ENCODE assay signal across 23 mouse cellular contexts in genomic region chr17:25404190-25404589, GRCm38 (mm10). TPM values are rescaled to one million over a fixed set of nuclear protein-coding genes. Genes with fewer than 3 reads are reported as not detected.
A peak's percentile ranks its signal among the peaks of the same experiment; 100 is the strongest.
DNase-seq lines count a peak whose midpoint lies in the region; ATAC-seq and TF ChIP-seq lines count a peak whose summit lies in the region.
"Had no signal": no experiment of that assay in that cellular context is flagged by ENCODE, and none has a peak within 500 bp of the region (broad histone marks: within the 10 kb centered on the region; RNA-seq: fewer than 3 reads in every experiment).

No protein-coding gene starts in this region.

- 0 out of 2 replicates have a peak overlapping the region, but pooled peaks have one; percentile 6 for H3K4me3 ChIP-seq in hindbrain, embryonic 10.5 days
- no peak overlapping the region for H3K4me3 ChIP-seq in hindbrain, embryonic 16.5 days (ENCODE audit: low read length)
- no peak overlapping the region for H3K4me3 ChIP-seq in forebrain, postnatal 0 days (ENCODE audit: low read depth, low read length)
- H3K4me3 ChIP-seq in midbrain, embryonic 10.5 days, result no peak overlapping the region
- no peak overlapping the region for H3K4me3 ChIP-seq in neural tube, embryonic 13.5 days
- H3K4me3 ChIP-seq: limb, embryonic 12.5 days; liver, embryonic 15.5 days had no signal

- peaks cover 81% of the 10 kb centered on the region for H3K4me1 ChIP-seq in hindbrain, embryonic 10.5 days (replicated peaks)
- peaks cover 42% of the 10 kb centered on the region for H3K4me1 ChIP-seq in hindbrain, embryonic 16.5 days (ENCODE audit: control insufficient read depth, insufficient read depth, low read depth, low read length)
- peaks cover 37% of the 10 kb centered on the region for H3K4me1 ChIP-seq in forebrain, postnatal 0 days (ENCODE audit: insufficient read depth)
- peaks cover 76% of the 10 kb centered on the region for H3K4me1 ChIP-seq in midbrain, embryonic 10.5 days
- H3K4me1 ChIP-seq in neural tube, embryonic 13.5 days (replicated peaks), result peaks cover 68% of the 10 kb centered on the region

- ATAC-seq in hindbrain, embryonic 16.5 days, result no peak; the same call in 1 of the 2 replicates
- ATAC-seq in forebrain, postnatal 0 days, result peak; percentile 28; the same call in 1 of the 2 replicates
- no peak for ATAC-seq in neural tube, embryonic 13.5 days (ENCODE audit: low read depth)
- ATAC-seq: lung, postnatal 0 days had no signal

- H3K27ac ChIP-seq in hindbrain, embryonic 10.5 days, result peak overlapping the region; percentile 81
- H3K27ac ChIP-seq in hindbrain, embryonic 16.5 days (ENCODE audit: low read depth, low read length), result no peak overlapping the region
- H3K27ac ChIP-seq in forebrain, postnatal 0 days (ENCODE audit: low read depth, low read length), result no peak overlapping the region
- H3K27ac ChIP-seq in midbrain, embryonic 10.5 days (replicated peaks), result peak overlapping the region; percentile 84
- peak overlapping the region; percentile 72; the same call in 1 of the 2 replicates for H3K27ac ChIP-seq in neural tube, embryonic 13.5 days (replicated peaks)
- H3K27ac ChIP-seq: limb, embryonic 12.5 days; liver, embryonic 15.5 days; stomach, postnatal 0 days had no signal

- no peak overlapping the region for H3K9ac ChIP-seq in hindbrain, embryonic 16.5 days (ENCODE audit: low read depth, low read length)
- no peak overlapping the region for H3K9ac ChIP-seq in forebrain, postnatal 0 days
- H3K9ac ChIP-seq in neural tube, embryonic 13.5 days, result peak overlapping the region; percentile 43; the same call in 1 of the 2 replicates
- H3K9ac ChIP-seq: limb, embryonic 12.5 days; liver, embryonic 15.5 days had no signal

- no peak for DNase-seq in hindbrain, embryonic 10.5 days (ENCODE audit: low spot score)
- no peak for DNase-seq in forebrain, postnatal 0 days
- no peak for DNase-seq in midbrain, embryonic 10.5 days (ENCODE audit: low spot score)
- no peak for DNase-seq in frontal cortex, adult 2 months (ENCODE audit: extremely low spot score in 1 of 2, low spot score in 1 of 2)
- no peak for DNase-seq in B cell, adult 2 months
- DNase-seq in adrenal gland, adult 8-10 months, result no peak
- DNase-seq: adrenal gland, postnatal 25 days; cerebellum, postnatal 25 days; gastrocnemius, postnatal 14 days; heart, postnatal 10 days; right cerebral cortex, postnatal 14 days; thymus, postnatal 14 days had no signal

- no peak overlapping the region for H3K4me2 ChIP-seq in hindbrain, embryonic 16.5 days (ENCODE audit: low read length)
- H3K4me2 ChIP-seq in forebrain, postnatal 0 days (ENCODE audit: low read depth), result peak overlapping the region; percentile 18; the same call in 1 of the 2 replicates
- no peak overlapping the region for H3K4me2 ChIP-seq in neural tube, embryonic 13.5 days
- H3K4me2 ChIP-seq: limb, embryonic 12.5 days; liver, embryonic 15.5 days had no signal

- TF ChIP-seq CTCF in forebrain, postnatal 0 days (IDR thresholded peaks at IDR 0.05; ENCODE audit: low read depth), result no peak

- no peaks in the 10 kb centered on the region for H3K9me3 ChIP-seq in hindbrain, embryonic 10.5 days
- H3K9me3 ChIP-seq in hindbrain, embryonic 16.5 days (ENCODE audit: control insufficient read depth, low read length), result no peaks in the 10 kb centered on the region
- H3K9me3 ChIP-seq in forebrain, postnatal 0 days (ENCODE audit: low read length), result no peaks in the 10 kb centered on the region
- no peaks in the 10 kb centered on the region for H3K9me3 ChIP-seq in midbrain, embryonic 10.5 days (replicated peaks)
- H3K9me3 ChIP-seq in neural tube, embryonic 13.5 days, result no peaks in the 10 kb centered on the region
- H3K9me3 ChIP-seq: limb, embryonic 12.5 days; liver, embryonic 15.5 days had no signal

- 29% methylated on average over 3 of the region's 3 CpGs for WGBS in hindbrain, embryonic 10.5 days
- 35% methylated on average over 3 of the region's 3 CpGs for WGBS in hindbrain, embryonic 16.5 days
- 11% methylated on average over 3 of the region's 3 CpGs for WGBS in forebrain, postnatal 0 days
- WGBS in midbrain, embryonic 10.5 days, result 24% methylated on average over 3 of the region's 3 CpGs
- WGBS in neural tube, embryonic 13.5 days, result 33% methylated on average over 3 of the region's 3 CpGs

- no peaks in the 10 kb centered on the region for H3K36me3 ChIP-seq in hindbrain, embryonic 10.5 days
- H3K36me3 ChIP-seq in hindbrain, embryonic 16.5 days (ENCODE audit: control insufficient read depth, insufficient read depth, low read length), result no peaks in the 10 kb centered on the region
- peaks cover 2% of the 10 kb centered on the region; the same call in 1 of the 2 replicates for H3K36me3 ChIP-seq in forebrain, postnatal 0 days (ENCODE audit: insufficient read depth)
- no peaks in the 10 kb centered on the region for H3K36me3 ChIP-seq in midbrain, embryonic 10.5 days
- H3K36me3 ChIP-seq in neural tube, embryonic 13.5 days, result no peaks in the 10 kb centered on the region
- H3K36me3 ChIP-seq: liver, embryonic 15.5 days had no signal

- H3K27me3 ChIP-seq in hindbrain, embryonic 10.5 days (ENCODE audit: insufficient read depth, poor library complexity, severe bottlenecking), result peaks cover 50% of the 10 kb centered on the region
- no peaks in the 10 kb centered on the region for H3K27me3 ChIP-seq in hindbrain, embryonic 16.5 days (replicated peaks; ENCODE audit: control insufficient read depth, insufficient read depth, low read length)
- H3K27me3 ChIP-seq in forebrain, postnatal 0 days (ENCODE audit: insufficient read depth, low read length), result no peaks in the 10 kb centered on the region
- peaks cover 65% of the 10 kb centered on the region for H3K27me3 ChIP-seq in midbrain, embryonic 10.5 days (ENCODE audit: low read depth, poor library complexity, severe bottlenecking)
- peaks cover 35% of the 10 kb centered on the region for H3K27me3 ChIP-seq in neural tube, embryonic 13.5 days
- H3K27me3 ChIP-seq: liver, embryonic 15.5 days had no signal

RNA-seq across cellular contexts. Expression of gene Cacna1h, which starts 29.4 kb away (rescaled TPM):
- 3.9 and 6.8 TPM in 2 replicates for polyA plus RNA-seq in hindbrain, embryonic 10.5 days (2016; fragmentation: Nextera tagmentation; extraction: Ambion mirVana)
- 5.9 and 6.2 TPM in 2 replicates for polyA plus RNA-seq in hindbrain, embryonic 16.5 days (2015; fragmentation: Nextera tagmentation; extraction: Ambion mirVana)
- total RNA-seq in forebrain, postnatal 0 days (2014; rRNA removed), result 101 and 149 TPM in 2 replicates
- 6.2 and 8.1 TPM in 2 replicates for polyA plus RNA-seq in forebrain, postnatal 0 days (2015; fragmentation: Nextera tagmentation; extraction: Ambion mirVana)
- 2.1 and 3.6 TPM in 2 replicates for polyA plus RNA-seq in midbrain, embryonic 10.5 days (2016; fragmentation: Nextera tagmentation; extraction: Ambion mirVana)
- polyA plus RNA-seq in neural tube, embryonic 13.5 days (2015; fragmentation: Nextera tagmentation; extraction: Ambion mirVana), result 12.0 and 12.6 TPM in 2 replicates
- 72.9 and 77.0 TPM in 2 replicates for polyA plus RNA-seq in frontal cortex, adult 2 months (2012; rRNA removed)
- total RNA-seq in adrenal gland, adult 8-10 months (2022), result 100 to 1,000 TPM; 117 to 206 (median 157) TPM

RNA-seq across cellular contexts. Expression of gene Tpsg1, which starts 35.1 kb away (rescaled TPM):
- 0.50 TPM in 1 of 2 replicates, not detected in the other for polyA plus RNA-seq in hindbrain, embryonic 10.5 days (2016; fragmentation: Nextera tagmentation; extraction: Ambion mirVana)
- polyA plus RNA-seq in hindbrain, embryonic 16.5 days (2015; fragmentation: Nextera tagmentation; extraction: Ambion mirVana), result 0.43 and 0.55 TPM in 2 replicates
- total RNA-seq in forebrain, postnatal 0 days (2014; rRNA removed), result not detected in 2 replicates
- polyA plus RNA-seq in forebrain, postnatal 0 days (2015; fragmentation: Nextera tagmentation; extraction: Ambion mirVana), result 0.92 and 1.2 TPM in 2 replicates
- not detected in 2 replicates for polyA plus RNA-seq in midbrain, embryonic 10.5 days (2016; fragmentation: Nextera tagmentation; extraction: Ambion mirVana)
- 0.68 TPM in 1 of 2 replicates, not detected in the other for polyA plus RNA-seq in neural tube, embryonic 13.5 days (2015; fragmentation: Nextera tagmentation; extraction: Ambion mirVana)
- not detected in 2 replicates for polyA plus RNA-seq in frontal cortex, adult 2 months (2012; rRNA removed)
- not detected for total RNA-seq in adrenal gland, adult 8-10 months (2022)
- total RNA-seq: adrenal gland, postnatal 25 days; gastrocnemius, postnatal 14 days; heart, postnatal 10 days; layer of hippocampus, adult 18-20 months; left cerebral cortex, adult 18-20 months; megakaryocyte progenitor cell, adult 5-6 weeks had no signal
- polyA plus RNA-seq: limb, embryonic 12.5 days had no signal

RNA-seq across cellular contexts. Expression of gene Tpsb2, which starts 38.1 kb away (rescaled TPM):
- polyA plus RNA-seq in hindbrain, embryonic 10.5 days (2016; fragmentation: Nextera tagmentation; extraction: Ambion mirVana), result not detected in 2 replicates
- 0.19 and 2.1 TPM in 2 replicates for polyA plus RNA-seq in hindbrain, embryonic 16.5 days (2015; fragmentation: Nextera tagmentation; extraction: Ambion mirVana)
- total RNA-seq in forebrain, postnatal 0 days (2014; rRNA removed), result 0.33 and 1.4 TPM in 2 replicates
- polyA plus RNA-seq in forebrain, postnatal 0 days (2015; fragmentation: Nextera tagmentation; extraction: Ambion mirVana), result 3.8 and 4.2 TPM in 2 replicates
- polyA plus RNA-seq in midbrain, embryonic 10.5 days (2016; fragmentation: Nextera tagmentation; extraction: Ambion mirVana), result not detected in 2 replicates
- 0.45 TPM in 1 of 2 replicates, not detected in the other for polyA plus RNA-seq in neural tube, embryonic 13.5 days (2015; fragmentation: Nextera tagmentation; extraction: Ambion mirVana)
- not detected in 2 replicates for polyA plus RNA-seq in frontal cortex, adult 2 months (2012; rRNA removed)
- 1 to 10 TPM; 1.9 to 4.4 (median 2.4) TPM for total RNA-seq in adrenal gland, adult 8-10 months (2022)
- total RNA-seq: left cerebral cortex, adult 18-20 months; megakaryocyte progenitor cell, adult 5-6 weeks had no signal
- polyA plus RNA-seq: limb, embryonic 12.5 days had no signal

RNA-seq across cellular contexts. Expression of gene Tekt4, which starts 50.2 kb away (rescaled TPM):
- 1.2 and 2.8 TPM in 2 replicates for polyA plus RNA-seq in hindbrain, embryonic 10.5 days (2016; fragmentation: Nextera tagmentation; extraction: Ambion mirVana)
- polyA plus RNA-seq in hindbrain, embryonic 16.5 days (2015; fragmentation: Nextera tagmentation; extraction: Ambion mirVana), result 1.4 and 1.9 TPM in 2 replicates
- total RNA-seq in forebrain, postnatal 0 days (2014; rRNA removed), result 3.3 and 4.8 TPM in 2 replicates
- polyA plus RNA-seq in forebrain, postnatal 0 days (2015; fragmentation: Nextera tagmentation; extraction: Ambion mirVana), result 2.5 and 2.9 TPM in 2 replicates
- 0.17 and 0.38 TPM in 2 replicates for polyA plus RNA-seq in midbrain, embryonic 10.5 days (2016; fragmentation: Nextera tagmentation; extraction: Ambion mirVana)
- polyA plus RNA-seq in neural tube, embryonic 13.5 days (2015; fragmentation: Nextera tagmentation; extraction: Ambion mirVana), result 0.57 and 0.87 TPM in 2 replicates
- polyA plus RNA-seq in frontal cortex, adult 2 months (2012; rRNA removed), result 0.61 and 1.1 TPM in 2 replicates
- total RNA-seq in adrenal gland, adult 8-10 months (2022), result under 1 TPM in 2 of 4 experiments, not detected in 2; 0.23 to 0.45 TPM
- total RNA-seq: adrenal gland, postnatal 25 days; gastrocnemius, postnatal 14 days; heart, postnatal 10 days; megakaryocyte progenitor cell, adult 5-6 weeks had no signal
- polyA plus RNA-seq: kidney, embryonic 16.5 days; limb, embryonic 12.5 days; liver, embryonic 15.5 days had no signal

RNA-seq across cellular contexts. Expression of gene Tpsab1, which starts 58.8 kb away (rescaled TPM):
- not detected in 2 replicates for polyA plus RNA-seq in hindbrain, embryonic 10.5 days (2016; fragmentation: Nextera tagmentation; extraction: Ambion mirVana)
- not detected in 2 replicates for polyA plus RNA-seq in hindbrain, embryonic 16.5 days (2015; fragmentation: Nextera tagmentation; extraction: Ambion mirVana)
- total RNA-seq in forebrain, postnatal 0 days (2014; rRNA removed), result not detected in 2 replicates
- 0.13 TPM in 1 of 2 replicates, not detected in the other for polyA plus RNA-seq in forebrain, postnatal 0 days (2015; fragmentation: Nextera tagmentation; extraction: Ambion mirVana)
- polyA plus RNA-seq in midbrain, embryonic 10.5 days (2016; fragmentation: Nextera tagmentation; extraction: Ambion mirVana), result not detected in 2 replicates
- not detected in 2 replicates for polyA plus RNA-seq in neural tube, embryonic 13.5 days (2015; fragmentation: Nextera tagmentation; extraction: Ambion mirVana)
- not detected in 2 replicates for polyA plus RNA-seq in frontal cortex, adult 2 months (2012; rRNA removed)
- 1 to 10 TPM in 1 of 4 experiments, under 1 TPM in 2, not detected in 1; 0.43 to 1.1 (median 0.59) TPM for total RNA-seq in adrenal gland, adult 8-10 months (2022)
- total RNA-seq: layer of hippocampus, adult 18-20 months; left cerebral cortex, adult 18-20 months; megakaryocyte progenitor cell, adult 5-6 weeks had no signal
- polyA plus RNA-seq: intestine, embryonic 14.5 days; limb, embryonic 12.5 days; liver, embryonic 15.5 days had no signal

Comparison
In these comparisons a context has a peak if more than half of its experiments do, and no peak if none do; other contexts are left out.
1. H3K27ac ChIP-seq: peak in hindbrain, embryonic 10.5 days (single experiment), midbrain, embryonic 10.5 days (single experiment) and neural tube, embryonic 13.5 days (single experiment); none in hindbrain, embryonic 16.5 days (single experiment) and forebrain, postnatal 0 days (single experiment).